Mouse (Mus musculus): ENCODE data around the gene Adipor2.

DNA sequence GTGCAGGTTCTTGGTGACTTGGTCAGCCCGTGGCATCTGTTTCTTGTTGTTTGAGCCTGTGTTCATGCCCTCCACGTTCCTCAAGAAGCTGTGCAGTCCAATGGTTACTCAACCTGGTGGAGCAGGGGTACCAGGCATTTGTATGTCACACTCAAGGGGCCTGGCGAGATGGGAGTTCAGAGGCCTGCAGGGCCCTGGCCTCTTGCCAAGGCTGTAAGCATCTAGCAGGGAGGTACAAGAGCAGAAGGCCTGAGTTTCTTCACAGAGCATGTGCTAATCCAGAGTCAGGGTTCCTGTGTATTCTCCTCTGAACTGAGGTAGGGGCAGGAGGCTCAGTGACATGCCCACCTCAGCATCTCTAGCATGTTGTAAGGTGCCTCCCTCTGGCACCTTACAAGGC is 104.4 kb downstream of the Adipor2 start:
- no peak for TF ChIP-seq EP300 (IDR thresholded peaks at IDR 0.05; ENCODE audit: insufficient read depth, low read depth, low read length)
- TF ChIP-seq CTCF (IDR thresholded peaks at IDR 0.05; ENCODE audit: low read depth, low read length), result no peak
- TF ChIP-seq POLR2A (IDR thresholded peaks at IDR 0.05; ENCODE audit: insufficient read depth, low read length), result no peak
